Mouse (Mus musculus): ENCODE results near the gene Fam20c.

GRCm38 (mm10) chr5:138724417-138724816 is 29.9 kb upstream of the Fam20c start:
- TF ChIP-seq ZNF384 (IDR thresholded peaks at IDR 0.05; ENCODE audit: low read depth, low read length) (no peak), CHD2 (IDR thresholded peaks at IDR 0.05; ENCODE audit: low read depth, low read length) (no peak)

Data from ES-E14 (cell line).